Mouse (Mus musculus): Measurements from ENCODE around the gene Scyl1.

Gene Scyl1

GRCm38 (mm10) chr19:5742241-5742641 lies 29.0 kb downstream of the Scyl1 start:
- DNase-seq (ENCODE audit: low spot score) = no peak

GRCm38 (mm10) chr19:5741641-5742240 lies 29.5 kb downstream of the Scyl1 start:
- DNase-seq (ENCODE audit: low spot score) = peak; percentile 84

GRCm38 (mm10) chr19:5740320-5741317 lies 30.6 kb downstream of the Scyl1 start, which contains the start of gene Ltbp3:
TSS of gene Ltbp3 (plus strand) at chr19:5740904.
- peak; percentile 78 for DNase-seq (ENCODE audit: low spot score)

- no peak for DNase-seq (ENCODE audit: low spot score)
These were observed 31.8 kb downstream of the Scyl1 start for GRCm38 (mm10) chr19:5739446-5739845.

GRCm38 (mm10) chr19:5734325-5734724 lies 36.9 kb downstream of the Scyl1 start:
- DNase-seq (ENCODE audit: low spot score) = no peak

- DNase-seq (ENCODE audit: low spot score) = peak; percentile 93
These were observed 39.8 kb downstream of the Scyl1 start for GRCm38 (mm10) chr19:5731264-5731978.

GRCm38 (mm10) chr19:5730314-5731186 lies 40.7 kb downstream of the Scyl1 start:
- no peak for DNase-seq (ENCODE audit: low spot score)

- peak; percentile 93 for DNase-seq (ENCODE audit: low spot score)
These were observed 41.8 kb downstream of the Scyl1 start, which contains the start of gene Fam89b for GRCm38 (mm10) chr19:5729444-5729815. TSS of gene Fam89b (minus strand) at chr19:5729653.

- DNase-seq (ENCODE audit: low spot score) = peak; percentile 69
These were observed 42.4 kb downstream of the Scyl1 start for GRCm38 (mm10) chr19:5728631-5729443.

GRCm38 (mm10) chr19:5727701-5728100 lies 43.5 kb downstream of the Scyl1 start:
- peak; percentile 92 for DNase-seq (ENCODE audit: low spot score)

GRCm38 (mm10) chr19:5726961-5727578 lies 44.1 kb downstream of the Scyl1 start:
- no peak for DNase-seq (ENCODE audit: low spot score)

- peak; percentile 83 for DNase-seq (ENCODE audit: low spot score)
These were observed 45.3 kb downstream of the Scyl1 start, which contains the start of gene Ehbp1l1 for GRCm38 (mm10) chr19:5725767-5726515. TSS of gene Ehbp1l1 (minus strand) at chr19:5726317.

GRCm38 (mm10) chr19:5725029-5725707 lies 46.1 kb downstream of the Scyl1 start:
- peak; percentile 42 for DNase-seq (ENCODE audit: low spot score)

GRCm38 (mm10) chr19:5724549-5724941 lies 46.7 kb downstream of the Scyl1 start:
- DNase-seq (ENCODE audit: low spot score) = peak; percentile 78

- DNase-seq (ENCODE audit: low spot score) = no peak
These were observed 47.2 kb downstream of the Scyl1 start for GRCm38 (mm10) chr19:5723934-5724548.

- DNase-seq (ENCODE audit: low spot score) = no peak
These were observed 48.3 kb downstream of the Scyl1 start for GRCm38 (mm10) chr19:5722848-5723425.

GRCm38 (mm10) chr19:5721233-5721632 lies 50.0 kb downstream of the Scyl1 start:
- DNase-seq (ENCODE audit: low spot score) = no peak

- no peak for DNase-seq (ENCODE audit: low spot score)
These were observed 54.3 kb downstream of the Scyl1 start for GRCm38 (mm10) chr19:5716955-5717354.

All from urinary bladder, postnatal 14 days (tissue).